Mouse (Mus musculus): ENCODE results near the gene Tsc22d3. TPM values are rescaled to one million over a fixed set of nuclear protein-coding genes. Genes with fewer than 3 reads are reported as not detected.

Tsc22d3 gene
- 108 and 113 TPM in 2 replicates for polyA plus RNA-seq (2016; fragmentation: Nextera tagmentation; extraction: Ambion mirVana)

DNA sequence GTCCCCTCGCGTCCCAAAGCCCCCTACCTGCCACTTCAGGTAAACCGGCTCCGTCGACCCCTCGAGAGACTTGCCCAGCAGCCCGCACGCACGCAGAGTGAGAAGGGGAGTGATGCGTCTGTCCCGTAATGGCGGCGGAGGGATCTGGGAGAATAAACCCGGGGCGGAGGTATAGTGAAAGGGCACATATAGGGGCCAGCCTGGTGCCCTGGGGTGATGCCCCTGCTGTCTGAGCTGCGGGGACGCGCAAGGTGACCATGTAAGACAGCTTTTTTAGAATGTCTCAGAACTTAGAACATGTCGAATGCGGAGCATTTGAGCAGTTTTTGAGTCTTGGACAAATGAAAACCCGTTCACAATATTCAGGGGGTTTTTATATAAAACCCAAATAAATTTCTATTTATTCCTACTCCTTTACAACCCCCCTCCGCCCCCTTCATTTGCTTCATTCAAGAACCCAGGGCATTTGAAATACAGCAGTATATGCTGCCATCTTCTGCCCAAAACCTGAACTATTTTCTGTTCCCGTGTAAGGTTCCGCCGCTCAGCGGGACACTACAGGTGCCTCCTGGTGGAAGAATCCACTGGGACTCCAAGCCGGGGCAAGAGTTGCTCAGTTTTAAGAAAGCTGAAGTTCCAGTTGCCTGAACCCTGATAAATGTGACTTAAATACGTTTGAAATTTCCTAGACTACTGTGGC is at the start of gene Tsc22d3:
Gene Tsc22d3 (minus strand): TSS at position 250 of the 700 bp plus-strand sequence.
- WGBS, result 22% methylated on average over 28 of the region's 28 CpGs
- ATAC-seq (ENCODE audit: insufficient number of reproducible peaks, insufficient read depth, low FRiP score, low TSS enrichment), result no peak

DNA sequence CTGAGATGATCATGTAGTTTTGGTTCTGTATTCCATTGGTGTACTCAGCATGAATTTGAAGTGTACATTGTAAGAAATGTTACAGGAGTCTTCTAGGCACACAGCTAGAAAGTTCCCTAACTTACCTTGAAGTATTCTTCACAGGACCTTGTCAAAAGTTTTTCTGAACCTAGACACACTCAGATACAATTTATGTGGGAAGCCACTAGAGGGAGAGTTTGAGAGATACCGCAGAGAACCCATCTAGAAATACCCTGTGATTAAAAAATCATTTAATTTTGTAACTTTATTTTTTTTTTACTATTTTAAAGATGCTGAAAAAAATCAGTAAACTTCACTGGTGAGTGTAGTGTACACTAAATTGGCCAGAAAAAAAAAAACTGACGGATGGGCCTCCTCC is 39.1 kb upstream of the Tsc22d3 start:
- Histone ChIP-seq H3K4me3 (no peak overlapping the region), H3K27me3 (peaks cover 3% of the 10 kb centered on the region; the same call in 1 of the 2 replicates), H3K36me3 (no peaks in the 10 kb centered on the region), H3K4me2 (replicated peaks) (no peak overlapping the region), H3K9ac (no peak overlapping the region), H3K27ac (no peak overlapping the region), H3K9me3 (no peaks in the 10 kb centered on the region), H3K4me1 (no peaks in the 10 kb centered on the region)
- WGBS, result 65% methylated on average over 2 of the region's 2 CpGs
- ATAC-seq (ENCODE audit: insufficient number of reproducible peaks, insufficient read depth, low FRiP score, low TSS enrichment), result no peak

More for the DNA sequence above, at the start of gene Tsc22d3:
- Histone ChIP-seq H3K36me3 (no peaks in the 10 kb centered on the region), H3K4me2 (replicated peaks) (peak within 1 kb of the TSS; percentile 75), H3K4me1 (no peaks in the 10 kb centered on the region), H3K27me3 (peaks cover 49% of the 10 kb centered on the region), H3K4me3 (peak within 1 kb of the TSS; percentile 49), H3K9ac (no peak within 1 kb of the TSS), H3K9me3 (no peaks in the 10 kb centered on the region), H3K27ac (no peak within 1 kb of the TSS)

DNA sequence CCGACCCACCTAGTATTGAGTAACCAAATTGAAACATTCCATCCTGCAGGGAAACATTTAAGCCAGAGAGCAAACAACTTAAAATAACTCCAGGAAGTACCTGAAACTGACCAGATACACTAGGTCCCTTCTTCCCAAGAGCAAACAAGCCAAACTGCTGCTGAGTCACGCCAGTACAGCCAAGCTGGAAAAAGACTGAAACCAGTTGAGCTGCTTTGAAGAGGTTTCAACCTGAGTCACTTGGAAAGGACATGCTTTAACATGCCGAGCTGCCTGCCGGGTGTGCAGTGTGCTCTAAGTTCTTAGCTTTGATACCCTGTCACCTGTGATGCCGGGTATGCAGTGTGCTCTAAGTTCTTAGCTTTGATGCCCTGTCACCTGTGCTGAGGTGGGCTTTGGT is 37.6 kb upstream of the Tsc22d3 start:
- ATAC-seq (ENCODE audit: insufficient number of reproducible peaks, insufficient read depth, low FRiP score, low TSS enrichment), result no peak
- Histone ChIP-seq H3K4me2 (replicated peaks) (no peak overlapping the region), H3K4me1 (no peaks in the 10 kb centered on the region), H3K9me3 (no peaks in the 10 kb centered on the region), H3K36me3 (no peaks in the 10 kb centered on the region), H3K27me3 (peaks cover 3% of the 10 kb centered on the region; the same call in 1 of the 2 replicates), H3K4me3 (no peak overlapping the region), H3K27ac (no peak overlapping the region), H3K9ac (no peak overlapping the region)
- WGBS, result 78% methylated on average over 5 of the region's 5 CpGs

DNA sequence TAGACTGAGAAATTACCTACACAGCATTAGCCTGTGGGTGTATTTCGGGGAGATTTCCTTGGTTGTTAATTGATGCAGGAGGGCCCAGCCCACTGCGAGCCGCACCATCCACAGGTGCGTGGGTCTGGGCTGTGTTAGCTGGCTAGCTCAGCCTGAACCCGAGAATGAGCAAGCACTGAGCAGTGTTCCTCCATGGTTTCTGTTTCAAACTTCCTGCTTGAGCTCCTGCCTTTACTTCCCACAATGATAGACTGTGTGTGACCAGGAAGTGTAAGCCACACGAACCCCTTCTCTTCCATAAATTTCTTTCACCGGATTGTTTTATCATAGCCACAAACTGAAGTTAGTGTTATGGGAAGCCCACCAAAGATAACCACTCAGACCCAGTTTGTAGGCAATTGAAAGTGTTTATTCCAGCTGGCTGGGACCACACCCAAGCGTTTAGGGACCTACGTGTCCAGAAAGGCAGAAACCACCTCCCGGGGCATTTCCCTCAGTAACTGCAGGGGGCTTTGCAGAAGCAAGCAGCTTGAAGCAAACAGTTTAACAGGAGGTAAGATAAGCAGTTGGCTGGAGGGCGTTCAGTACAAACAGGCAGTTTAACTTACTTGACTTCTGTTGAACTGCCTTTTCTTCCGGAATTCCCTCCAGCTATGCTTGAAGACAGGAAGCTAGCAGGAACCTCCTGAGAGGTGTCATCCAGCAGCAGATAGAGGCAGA is 24.6 kb upstream of the Tsc22d3 start:
- H3K27ac ChIP-seq, result no peak overlapping the region
- no peak overlapping the region for H3K4me2 ChIP-seq (replicated peaks)
- no peaks in the 10 kb centered on the region for H3K9me3 ChIP-seq
- no peaks in the 10 kb centered on the region for H3K36me3 ChIP-seq
- no peak overlapping the region for H3K9ac ChIP-seq
- no peak for ATAC-seq (ENCODE audit: insufficient number of reproducible peaks, insufficient read depth, low FRiP score, low TSS enrichment)
- peaks cover 5% of the 10 kb centered on the region; the same call in 1 of the 2 replicates for H3K27me3 ChIP-seq
- H3K4me3 ChIP-seq, result no peak overlapping the region
- WGBS, result 60% methylated on average over 12 of the region's 12 CpGs
- no peaks in the 10 kb centered on the region for H3K4me1 ChIP-seq

DNA sequence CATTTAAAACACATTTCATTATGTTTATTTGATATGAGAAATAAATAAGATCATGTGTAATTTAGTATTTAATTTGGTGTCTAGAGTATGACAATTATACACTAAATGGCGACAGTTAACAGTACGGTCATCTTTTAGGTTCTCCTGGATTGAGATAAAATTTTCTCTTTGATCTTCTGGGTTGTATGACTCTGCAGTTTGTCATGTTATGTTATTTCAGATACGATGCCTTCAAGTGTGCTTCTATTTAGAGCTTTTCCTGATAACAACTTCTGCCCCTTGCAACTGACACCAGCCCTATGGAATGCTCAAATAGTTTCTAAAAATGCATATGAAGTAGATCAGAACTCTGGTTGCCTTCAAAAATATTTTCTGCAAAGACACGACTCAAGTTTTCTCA is 9.5 kb upstream of the Tsc22d3 start:
- ATAC-seq (ENCODE audit: insufficient number of reproducible peaks, insufficient read depth, low FRiP score, low TSS enrichment), result no peak
- no peaks in the 10 kb centered on the region for H3K9me3 ChIP-seq
- H3K36me3 ChIP-seq, result no peaks in the 10 kb centered on the region
- 83% methylated on average over 4 of the region's 4 CpGs for WGBS
- no peak overlapping the region for H3K9ac ChIP-seq
- no peaks in the 10 kb centered on the region for H3K4me1 ChIP-seq
- no peak overlapping the region for H3K27ac ChIP-seq
- no peak overlapping the region for H3K4me2 ChIP-seq (replicated peaks)
- 0 out of 2 replicates have a peak, but pooled peaks cover 13% of the 10 kb centered on the region for H3K27me3 ChIP-seq
- no peak overlapping the region for H3K4me3 ChIP-seq

DNA sequence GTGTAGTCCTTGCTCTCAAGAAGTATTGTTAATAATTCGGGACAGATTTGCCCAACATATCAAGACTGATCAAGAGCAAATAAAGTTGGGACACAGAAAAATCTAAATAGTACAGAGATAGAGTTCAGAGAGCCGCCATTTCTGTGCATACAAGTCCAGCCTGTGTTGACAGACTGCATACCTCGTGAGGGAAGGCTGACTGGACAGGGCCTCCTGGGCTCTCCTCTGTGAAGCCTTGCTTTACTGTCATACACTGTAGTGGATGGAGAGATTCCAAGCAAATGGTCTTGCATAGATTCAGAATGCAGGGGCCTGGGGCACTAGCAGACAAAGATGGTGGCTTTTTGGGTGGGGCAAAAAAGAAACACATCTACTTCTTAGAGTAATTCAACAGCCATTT is 1.4 kb upstream of the Tsc22d3 start:
- Histone ChIP-seq H3K9me3 (no peaks in the 10 kb centered on the region), H3K4me3 (no peak overlapping the region), H3K27me3 (peaks cover 48% of the 10 kb centered on the region), H3K4me2 (replicated peaks) (no peak overlapping the region), H3K4me1 (no peaks in the 10 kb centered on the region), H3K27ac (no peak overlapping the region), H3K36me3 (no peaks in the 10 kb centered on the region), H3K9ac (no peak overlapping the region)
- 69% methylated on average over 3 of the region's 3 CpGs for WGBS
- no peak for ATAC-seq (ENCODE audit: insufficient number of reproducible peaks, insufficient read depth, low FRiP score, low TSS enrichment)

DNA sequence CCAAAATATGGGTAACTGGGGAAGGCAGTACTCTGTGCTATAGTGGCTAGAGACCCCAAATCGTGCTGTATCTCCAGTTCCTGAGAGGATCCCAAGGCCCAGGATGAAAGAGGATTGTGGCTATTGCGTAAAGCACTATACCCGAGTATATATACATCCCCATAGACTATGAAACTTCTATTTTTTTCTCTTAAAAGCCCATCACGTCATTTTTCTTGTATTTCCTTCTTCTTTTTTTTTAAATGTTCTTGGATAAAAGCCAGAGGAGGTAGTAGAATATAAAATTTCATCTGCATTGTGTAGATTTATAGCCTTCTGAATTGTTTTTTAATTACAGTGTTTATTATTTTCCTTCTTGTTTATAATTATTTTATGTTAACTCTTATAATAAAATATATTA is 852 bp upstream of the Tsc22d3 start:
- no peaks in the 10 kb centered on the region for H3K4me1 ChIP-seq
- H3K27ac ChIP-seq, result no peak overlapping the region
- H3K9me3 ChIP-seq, result no peaks in the 10 kb centered on the region
- no peaks in the 10 kb centered on the region for H3K36me3 ChIP-seq
- H3K9ac ChIP-seq, result no peak overlapping the region
- ATAC-seq (ENCODE audit: insufficient number of reproducible peaks, insufficient read depth, low FRiP score, low TSS enrichment), result no peak
- peaks cover 47% of the 10 kb centered on the region for H3K27me3 ChIP-seq
- H3K4me2 ChIP-seq (replicated peaks), result no peak overlapping the region
- WGBS, result 70% methylated on average over 4 of the region's 4 CpGs
- no peak overlapping the region for H3K4me3 ChIP-seq

DNA sequence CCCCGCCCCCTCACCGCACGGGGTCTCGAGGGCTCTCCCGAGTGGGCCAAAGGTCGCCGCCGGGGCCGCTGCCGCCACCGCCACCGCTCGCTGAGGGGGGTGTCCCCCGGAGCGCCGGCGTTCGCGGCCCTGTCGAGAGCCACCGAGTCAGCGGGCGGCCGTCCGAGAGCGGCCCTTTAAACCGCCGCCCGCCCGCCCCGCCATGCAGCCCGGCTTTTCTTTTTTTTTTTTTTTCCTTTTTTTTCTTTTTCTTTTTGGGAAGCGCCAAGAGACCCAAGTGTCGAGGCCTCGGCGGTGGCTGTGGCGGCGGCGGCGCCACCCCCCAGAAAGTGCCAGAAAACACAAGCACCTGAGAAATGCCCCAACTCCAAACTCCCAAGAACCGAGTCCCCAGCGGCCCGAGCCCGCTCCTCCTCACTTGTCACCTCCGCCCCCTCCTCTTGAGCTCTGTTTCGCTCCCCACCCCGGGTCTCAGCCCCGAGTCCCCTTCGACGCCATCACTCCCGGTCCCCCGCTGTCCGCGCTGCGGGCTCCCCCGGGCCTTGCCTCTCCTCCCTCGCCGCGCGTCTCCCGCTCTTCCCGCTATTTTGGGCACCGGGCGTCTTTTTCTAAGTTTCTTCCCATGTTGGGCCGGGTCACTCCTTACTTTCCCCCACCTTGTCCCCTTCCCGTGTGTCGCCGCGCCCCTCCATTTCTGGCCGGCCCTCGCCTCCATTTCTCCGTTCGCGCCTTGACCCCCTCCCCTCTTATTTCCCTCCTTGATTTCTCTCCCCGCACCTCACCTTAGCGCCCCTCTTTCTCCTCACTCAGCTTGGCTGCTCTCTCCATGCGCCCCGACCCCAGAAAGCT is 674 bp downstream of the Tsc22d3 start:
- Histone ChIP-seq H3K27me3 (peaks cover 49% of the 10 kb centered on the region), H3K4me1 (no peaks in the 10 kb centered on the region), H3K27ac (no peak overlapping the region), H3K36me3 (no peaks in the 10 kb centered on the region), H3K4me2 (replicated peaks) (peak overlapping the region; percentile 75), H3K4me3 (peak overlapping the region; percentile 49), H3K9me3 (no peaks in the 10 kb centered on the region), H3K9ac (no peak overlapping the region)
- whole genome bisulfite sequencing, result 33% methylated on average over 72 of the region's 78 CpGs
- no peak for ATAC-seq (ENCODE audit: insufficient number of reproducible peaks, insufficient read depth, low FRiP score, low TSS enrichment)

DNA sequence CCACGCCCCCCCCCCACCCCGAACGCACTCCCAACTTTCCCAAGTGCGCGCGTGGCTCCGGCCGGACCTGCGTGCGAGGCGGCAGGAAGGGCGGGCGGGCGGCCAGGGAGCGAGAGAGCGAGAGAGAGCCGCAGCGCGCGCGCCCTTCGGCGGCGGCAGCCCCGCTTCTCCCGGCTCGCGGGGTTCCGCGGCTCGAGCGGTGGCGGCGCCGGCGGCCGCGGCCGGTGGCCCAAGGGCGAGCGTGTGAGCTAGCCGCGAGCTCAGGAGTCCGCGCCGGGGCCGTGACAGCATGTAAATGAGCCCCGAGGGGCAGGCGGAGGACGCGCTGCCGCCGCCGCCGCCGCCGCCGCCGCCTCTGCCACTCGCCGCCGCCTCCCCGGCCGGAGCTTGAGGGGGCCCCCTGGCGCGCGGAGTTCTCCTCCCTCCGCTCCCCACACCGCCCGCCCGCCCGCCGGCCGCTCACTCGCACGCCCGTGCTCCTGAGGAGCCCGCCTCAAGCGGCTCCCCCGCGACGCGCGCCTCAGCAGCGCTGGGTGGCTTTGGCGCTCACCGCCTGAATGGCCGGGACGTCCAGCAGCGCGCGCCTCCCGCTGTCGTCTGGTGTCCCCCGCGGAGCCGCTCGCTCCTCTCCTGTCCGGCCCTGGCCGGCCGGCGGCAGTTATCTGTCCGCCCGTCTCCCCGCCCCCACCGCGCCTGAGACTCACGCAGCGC is 1.5 kb downstream of the Tsc22d3 start:
- Histone ChIP-seq H3K9ac (peak overlapping the region; percentile 24; the same call in 1 of the 2 replicates), H3K4me2 (replicated peaks) (peak overlapping the region; percentile 75)
- 12% methylated on average over 35 of the region's 109 CpGs for WGBS

DNA sequence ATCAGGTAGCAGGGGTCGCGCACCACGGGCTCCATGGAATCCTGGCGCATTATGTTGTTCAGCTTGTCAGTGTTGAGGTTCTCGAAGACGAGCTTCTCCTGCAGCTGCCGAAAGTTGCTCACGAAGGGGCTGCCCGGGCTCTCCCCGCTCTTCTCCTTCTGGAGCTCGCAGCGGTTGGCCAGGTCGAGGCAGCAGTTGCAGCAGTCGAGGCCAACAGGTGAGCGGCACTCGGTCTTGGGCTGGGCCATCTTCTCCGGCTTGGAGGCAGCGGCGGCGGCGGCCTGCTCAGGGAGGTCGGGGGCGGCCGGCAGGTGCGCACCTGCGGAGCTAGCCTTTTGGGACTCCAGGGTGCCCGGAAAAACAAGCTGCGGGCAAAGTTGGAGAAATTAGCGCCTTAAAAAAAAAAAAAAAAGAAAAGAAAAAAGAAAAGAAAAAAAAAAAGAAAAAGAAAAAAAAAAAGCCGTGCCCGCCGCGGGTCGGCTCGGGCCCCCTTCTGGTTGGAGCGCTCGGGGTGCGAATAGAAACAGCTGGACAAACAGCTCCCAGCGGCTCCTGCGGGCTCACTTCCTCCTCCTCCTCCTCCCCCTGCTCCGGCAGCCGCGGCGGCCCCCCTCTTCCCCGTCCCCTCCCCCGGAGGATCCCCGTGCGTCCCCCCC is 2.1 kb downstream of the Tsc22d3 start:
- Histone ChIP-seq H3K4me2 (replicated peaks) (peak overlapping the region; percentile 75), H3K36me3 (no peaks in the 10 kb centered on the region), H3K4me3 (peak overlapping the region; percentile 49), H3K27ac (no peak overlapping the region), H3K4me1 (no peaks in the 10 kb centered on the region), H3K9ac (peak overlapping the region; percentile 24; the same call in 1 of the 2 replicates), H3K9me3 (no peaks in the 10 kb centered on the region), H3K27me3 (peaks cover 49% of the 10 kb centered on the region)
- ATAC-seq (ENCODE audit: insufficient number of reproducible peaks, insufficient read depth, low FRiP score, low TSS enrichment), result no peak
- 29% methylated on average over 29 of the region's 48 CpGs for WGBS

More for the DNA sequence above, 1.5 kb downstream of the Tsc22d3 start:
- peak; percentile 86 for ATAC-seq (ENCODE audit: insufficient number of reproducible peaks, insufficient read depth, low FRiP score, low TSS enrichment)
- H3K36me3 ChIP-seq, result no peaks in the 10 kb centered on the region
- H3K27me3 ChIP-seq, result peaks cover 49% of the 10 kb centered on the region
- H3K9me3 ChIP-seq, result no peaks in the 10 kb centered on the region
- no peak overlapping the region for H3K27ac ChIP-seq
- H3K4me3 ChIP-seq, result peak overlapping the region; percentile 49
- no peaks in the 10 kb centered on the region for H3K4me1 ChIP-seq

All from embryonic facial prominence, embryonic 12.5 days (tissue).